Comparison of ENCODE assay signal across 27 mouse cellular contexts in genomic region chr10:39650316-39650715, GRCm38 (mm10).
"Had no signal": no experiment of that assay in that cellular context is flagged by ENCODE, and none has a peak within 500 bp of the region (broad histone marks: within the 10 kb centered on the region; RNA-seq: fewer than 3 reads in every experiment).

No protein-coding gene starts in this region.

- H3K9me3 ChIP-seq: embryonic facial prominence, embryonic 12.5 days; embryonic facial prominence, embryonic 13.5 days; embryonic facial prominence, embryonic 15.5 days; forebrain, embryonic 10.5 days; forebrain, embryonic 12.5 days; forebrain, embryonic 13.5 days; forebrain, embryonic 15.5 days; heart, embryonic 10.5 days had no signal

- H3K27me3 ChIP-seq: embryonic facial prominence, embryonic 12.5 days; embryonic facial prominence, embryonic 13.5 days; embryonic facial prominence, embryonic 15.5 days; forebrain, embryonic 12.5 days; forebrain, embryonic 13.5 days; forebrain, embryonic 15.5 days had no signal

- H3K4me3 ChIP-seq: embryonic facial prominence, embryonic 10.5 days; embryonic facial prominence, embryonic 12.5 days; embryonic facial prominence, embryonic 13.5 days; embryonic facial prominence, embryonic 15.5 days; erythroblast, embryonic 14.5 days; forebrain, embryonic 10.5 days; forebrain, embryonic 12.5 days; forebrain, embryonic 13.5 days; forebrain, embryonic 15.5 days; gastrocnemius, adult 2 months; heart, adult 2 months; heart, embryonic 10.5 days had no signal

- H3K27ac ChIP-seq: embryonic facial prominence, embryonic 10.5 days; embryonic facial prominence, embryonic 12.5 days; embryonic facial prominence, embryonic 13.5 days; embryonic facial prominence, embryonic 15.5 days; forebrain, embryonic 10.5 days; forebrain, embryonic 12.5 days; forebrain, embryonic 13.5 days; forebrain, embryonic 15.5 days; gastrocnemius, adult 2 months; heart, adult 2 months; heart, embryonic 10.5 days had no signal

- DNase-seq: cerebellum, postnatal 10 days; cerebellum, postnatal 14 days; cerebellum, postnatal 25 days; cerebellum, postnatal 36 days; embryo, embryonic 11 days; forebrain, postnatal 0 days; gastrocnemius, adult 2 months; gastrocnemius, postnatal 10 days; gastrocnemius, postnatal 14 days; gastrocnemius, postnatal 25 days; gastrocnemius, postnatal 36 days; heart, adult 11 months; heart, adult 18-20 months; heart, adult 2 months had no signal

- ATAC-seq: forebrain, embryonic 13.5 days; forebrain, embryonic 14.5 days; forebrain, embryonic 15.5 days; forebrain, embryonic 16.5 days; forebrain, postnatal 0 days had no signal

- H3K4me2 ChIP-seq: embryonic facial prominence, embryonic 12.5 days; embryonic facial prominence, embryonic 13.5 days; embryonic facial prominence, embryonic 15.5 days; forebrain, embryonic 12.5 days; forebrain, embryonic 13.5 days; forebrain, embryonic 15.5 days; heart, embryonic 11.5 days had no signal

- H3K9ac ChIP-seq: embryonic facial prominence, embryonic 12.5 days; embryonic facial prominence, embryonic 13.5 days; embryonic facial prominence, embryonic 15.5 days; forebrain, embryonic 12.5 days; forebrain, embryonic 13.5 days; forebrain, embryonic 15.5 days; forebrain, postnatal 0 days had no signal
